ENCODE assay signal across 27 mouse cellular contexts in the genomic region with DNA sequence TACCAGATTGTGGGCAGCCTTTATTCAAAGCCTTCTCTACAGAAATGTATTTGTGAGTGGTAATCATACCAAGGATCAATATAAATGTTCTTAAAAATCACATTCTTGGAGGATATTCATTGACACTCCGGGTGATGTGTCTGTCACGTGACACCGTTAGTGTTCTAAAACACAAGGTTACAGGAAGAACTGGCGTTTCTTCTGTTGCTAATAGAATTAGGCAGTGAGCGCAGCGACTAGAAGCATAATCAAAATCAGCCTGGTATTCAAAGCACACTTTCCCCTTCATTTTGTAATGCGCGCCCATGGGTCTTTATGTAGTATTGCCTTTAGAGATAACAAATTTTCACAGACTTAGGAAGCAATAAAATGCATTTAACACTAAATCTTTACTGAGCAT.
DNase-seq lines count a peak whose midpoint lies in the region; ATAC-seq and TF ChIP-seq lines count a peak whose summit lies in the region.
"Had no signal": no experiment of that assay in that cellular context is flagged by ENCODE, and none has a peak within 500 bp of the region (broad histone marks: within the 10 kb centered on the region; RNA-seq: fewer than 3 reads in every experiment).

No protein-coding gene starts in this region.

- no peaks in the 10 kb centered on the region for H3K79me3 ChIP-seq in C2C12 (ENCODE audit: low read depth)

- WGBS in hindbrain, embryonic 14.5 days = 52% methylated on average over 8 of the region's 8 CpGs
- 62% methylated on average over 8 of the region's 8 CpGs for WGBS in hindbrain, embryonic 12.5 days
- WGBS in midbrain, embryonic 14.5 days = 38% methylated on average over 8 of the region's 8 CpGs
- WGBS in midbrain, embryonic 13.5 days = 45% methylated on average over 8 of the region's 8 CpGs

- TF ChIP-seq CTCF in C2C12 (IDR thresholded peaks at IDR 0.05; ENCODE audit: control insufficient read depth, insufficient read depth, insufficient read length) = no peak

- no peaks in the 10 kb centered on the region for H3K36me3 ChIP-seq in hindbrain, embryonic 14.5 days (replicated peaks; ENCODE audit: control insufficient read depth, insufficient read depth)
- H3K36me3 ChIP-seq in hindbrain, embryonic 12.5 days = no peaks in the 10 kb centered on the region
- no peaks in the 10 kb centered on the region for H3K36me3 ChIP-seq in midbrain, embryonic 14.5 days (ENCODE audit: control insufficient read depth, insufficient read depth, low read length)
- H3K36me3 ChIP-seq in midbrain, embryonic 13.5 days = no peaks in the 10 kb centered on the region
- no peaks in the 10 kb centered on the region for H3K36me3 ChIP-seq in C2C12 (ENCODE audit: control insufficient read depth, insufficient read depth)
- H3K36me3 ChIP-seq: forebrain, embryonic 10.5 days; G1E; hindbrain, embryonic 10.5 days had no signal

- ATAC-seq in hindbrain, embryonic 14.5 days (ENCODE audit: low FRiP score) = no peak
- no peak for ATAC-seq in hindbrain, embryonic 12.5 days (ENCODE audit: low FRiP score)
- ATAC-seq in midbrain, embryonic 14.5 days (ENCODE audit: low FRiP score, low TSS enrichment) = no peak
- ATAC-seq in midbrain, embryonic 13.5 days = no peak
- ATAC-seq: forebrain, embryonic 13.5 days; hindbrain, postnatal 0 days; inflammation-experienced regulatory T-cells, adult 6 months; intestine, embryonic 16.5 days; Patski had no signal

- H3K27ac ChIP-seq in hindbrain, embryonic 14.5 days = no peak overlapping the region
- no peak overlapping the region for H3K27ac ChIP-seq in hindbrain, embryonic 12.5 days
- H3K27ac ChIP-seq in midbrain, embryonic 14.5 days (replicated peaks; ENCODE audit: low read depth, low read length) = no peak overlapping the region
- H3K27ac ChIP-seq in midbrain, embryonic 13.5 days = no peak overlapping the region
- H3K27ac ChIP-seq: forebrain, embryonic 10.5 days; forebrain, embryonic 13.5 days; hindbrain, embryonic 10.5 days; hindbrain, postnatal 0 days had no signal

- no peaks in the 10 kb centered on the region for H3K79me2 ChIP-seq in C2C12 (ENCODE audit: control insufficient read depth, insufficient read depth)

- no peak overlapping the region for H3K4me2 ChIP-seq in hindbrain, embryonic 14.5 days (replicated peaks)
- H3K4me2 ChIP-seq in hindbrain, embryonic 12.5 days (replicated peaks) = no peak overlapping the region
- peak overlapping the region; percentile 31 for H3K4me2 ChIP-seq in midbrain, embryonic 14.5 days (ENCODE audit: low read length)
- H3K4me2 ChIP-seq in midbrain, embryonic 13.5 days (replicated peaks) = no peak overlapping the region
- H3K4me2 ChIP-seq: forebrain, embryonic 13.5 days; heart, embryonic 11.5 days had no signal

- 0 out of 2 replicates have a peak, but pooled peaks cover 6% of the 10 kb centered on the region for H3K4me1 ChIP-seq in hindbrain, embryonic 14.5 days (replicated peaks; ENCODE audit: control insufficient read depth, insufficient read depth, low read length)
- H3K4me1 ChIP-seq in hindbrain, embryonic 12.5 days = peaks cover 8% of the 10 kb centered on the region; the same call in 1 of the 2 replicates
- peaks cover 7% of the 10 kb centered on the region for H3K4me1 ChIP-seq in midbrain, embryonic 14.5 days (ENCODE audit: control insufficient read depth, insufficient read depth, low read length)
- peaks cover 19% of the 10 kb centered on the region for H3K4me1 ChIP-seq in midbrain, embryonic 13.5 days (replicated peaks)

- H3K9me3 ChIP-seq in hindbrain, embryonic 14.5 days (ENCODE audit: control insufficient read depth, low read length) = no peaks in the 10 kb centered on the region
- no peaks in the 10 kb centered on the region for H3K9me3 ChIP-seq in hindbrain, embryonic 12.5 days (replicated peaks)
- no peaks in the 10 kb centered on the region for H3K9me3 ChIP-seq in midbrain, embryonic 14.5 days (ENCODE audit: control insufficient read depth, low read length)
- H3K9me3 ChIP-seq in midbrain, embryonic 13.5 days = no peaks in the 10 kb centered on the region
- H3K9me3 ChIP-seq: forebrain, embryonic 10.5 days; forebrain, embryonic 13.5 days; hindbrain, embryonic 10.5 days had no signal

- H3K9ac ChIP-seq in hindbrain, embryonic 14.5 days = peak overlapping the region; percentile 13; the same call in 1 of the 2 replicates
- no peak overlapping the region for H3K9ac ChIP-seq in hindbrain, embryonic 12.5 days
- H3K9ac ChIP-seq in midbrain, embryonic 14.5 days (replicated peaks; ENCODE audit: low read length) = no peak overlapping the region
- no peak overlapping the region for H3K9ac ChIP-seq in midbrain, embryonic 13.5 days (replicated peaks)
- H3K9ac ChIP-seq: forebrain, embryonic 13.5 days had no signal

- no peak overlapping the region for H3ac ChIP-seq in C2C12 (ENCODE audit: control insufficient read depth, insufficient read length, low read depth)

- H3K4me3 ChIP-seq in hindbrain, embryonic 14.5 days (replicated peaks; ENCODE audit: low read length) = no peak overlapping the region
- H3K4me3 ChIP-seq in hindbrain, embryonic 12.5 days = no peak overlapping the region
- no peak overlapping the region for H3K4me3 ChIP-seq in midbrain, embryonic 14.5 days (replicated peaks; ENCODE audit: low read depth, low read length)
- no peak overlapping the region for H3K4me3 ChIP-seq in midbrain, embryonic 13.5 days (replicated peaks)
- no peak overlapping the region for H3K4me3 ChIP-seq in C2C12 (ENCODE audit: insufficient read depth, poor library complexity, severe bottlenecking)
- H3K4me3 ChIP-seq: forebrain, embryonic 10.5 days; forebrain, embryonic 13.5 days; hindbrain, embryonic 10.5 days had no signal

- DNase-seq in embryo, embryonic 11 days = peak; percentile 19
- DNase-seq in embryo, embryonic 9.5 days (ENCODE audit: extremely low spot score) = no peak
- no peak for DNase-seq in hindbrain, embryonic 14.5 days (ENCODE audit: low spot score)
- peak; percentile 51 for DNase-seq in midbrain, embryonic 14.5 days
- no peak for DNase-seq in lung, postnatal 4 days
- DNase-seq: adrenal gland, postnatal 10 days; adrenal gland, postnatal 36 days; cerebellum, adult 11 months; cerebellum, adult 2 months; cerebellum, adult 9-11 months; cerebellum, postnatal 25 days; gastrocnemius, postnatal 10 days; gastrocnemius, postnatal 36 days; heart, postnatal 36 days had no signal

- H3K27me3 ChIP-seq in hindbrain, embryonic 14.5 days (ENCODE audit: control insufficient read depth, insufficient read depth, low read length) = no peaks in the 10 kb centered on the region
- H3K27me3 ChIP-seq in hindbrain, embryonic 12.5 days = no peaks in the 10 kb centered on the region
- no peaks in the 10 kb centered on the region for H3K27me3 ChIP-seq in midbrain, embryonic 14.5 days (ENCODE audit: control insufficient read depth, insufficient read depth, low read length)
- no peaks in the 10 kb centered on the region for H3K27me3 ChIP-seq in midbrain, embryonic 13.5 days
- no peaks in the 10 kb centered on the region for H3K27me3 ChIP-seq in C2C12 (ENCODE audit: control insufficient read depth, insufficient read depth, insufficient read length)
- H3K27me3 ChIP-seq: CH12.LX; forebrain, embryonic 13.5 days; Patski had no signal

TF ChIP-seq in C2C12, 6 proteins besides CTCF, POLR2A, EP300 and RAD21:
- no peak for TF ChIP-seq FOSL1 (IDR thresholded peaks at IDR 0.05; ENCODE audit: insufficient read depth, low read length, poor library complexity, severe bottlenecking)
- peak; percentile 28 for TF ChIP-seq USF1 (IDR thresholded peaks at IDR 0.05; ENCODE audit: low read depth)

Comparison
In these comparisons a context has a peak if more than half of its experiments do, and no peak if none do; other contexts are left out.
1. DNase-seq: peak in embryo, embryonic 11 days (single experiment) and midbrain, embryonic 14.5 days (single experiment); none in embryo, embryonic 9.5 days (single experiment), hindbrain, embryonic 14.5 days (single experiment) and lung, postnatal 4 days (0 of 2).